Mouse (Mus musculus): ENCODE measurements around the gene AU022252.

- TF ChIP-seq EP300 (optimal IDR thresholded peaks at IDR 0.05): no peak
- TF ChIP-seq CTCF (IDR thresholded peaks at IDR 0.05; ENCODE audit: low read depth): no peak
Observed at GRCm38 (mm10) chr4:119263459-119263858, 30.9 kb upstream of the AU022252 start.
